In genomic region chr9:122420772-122421764, GRCm38 (mm10) we compare ENCODE assay signal across 9 mouse cellular contexts.
A peak's percentile ranks its signal among the peaks of the same experiment; 100 is the strongest.
DNase-seq lines count a peak whose midpoint lies in the region; ATAC-seq and TF ChIP-seq lines count a peak whose summit lies in the region.
"Had no signal": no experiment of that assay in that cellular context is flagged by ENCODE, and none has a peak within 500 bp of the region (broad histone marks: within the 10 kb centered on the region; RNA-seq: fewer than 3 reads in every experiment).

No protein-coding gene starts in this region.

- TF ChIP-seq EP300 in heart, postnatal 0 days (IDR thresholded peaks at IDR 0.05; ENCODE audit: low read depth) = no peak
- no peak for TF ChIP-seq EP300 in liver, postnatal 0 days (IDR thresholded peaks at IDR 0.05; ENCODE audit: low read depth)

- H3K9ac ChIP-seq in heart, postnatal 0 days (replicated peaks; ENCODE audit: low read depth, low read length) = no peak overlapping the region
- H3K9ac ChIP-seq in liver, postnatal 0 days (replicated peaks) = no peak overlapping the region
- 0 out of 2 replicates have a peak overlapping the region, but pooled peaks have one; percentile 38 for H3K9ac ChIP-seq in neural tube, embryonic 13.5 days
- H3K9ac ChIP-seq: embryonic facial prominence, embryonic 12.5 days had no signal

- DNase-seq in A20 (ENCODE audit: low read depth, low spot score) = peak; percentile 60
- peak; percentile 56 to 65 for DNase-seq in adrenal gland, postnatal 4 days (ENCODE audit: low spot score in 2 of 2)
- peak; percentile 34 for DNase-seq in heart, postnatal 0 days (ENCODE audit: low spot score)
- DNase-seq in kidney, postnatal 36 days = peak; percentile 60 to 84
- DNase-seq in liver, postnatal 0 days = peak; percentile 76
- peak; percentile 87 for DNase-seq in testis, postnatal 10 days (ENCODE audit: low spot score)

- H3K4me3 ChIP-seq in heart, postnatal 0 days (ENCODE audit: low read depth, low read length) = no peak overlapping the region
- H3K4me3 ChIP-seq in liver, postnatal 0 days (ENCODE audit: low read depth, low read length) = no peak overlapping the region
- no peak overlapping the region for H3K4me3 ChIP-seq in neural tube, embryonic 13.5 days
- H3K4me3 ChIP-seq: embryonic facial prominence, embryonic 12.5 days had no signal

- H3K4me1 ChIP-seq in heart, postnatal 0 days (ENCODE audit: control insufficient read depth, insufficient read depth) = no peaks in the 10 kb centered on the region
- no peaks in the 10 kb centered on the region for H3K4me1 ChIP-seq in liver, postnatal 0 days (ENCODE audit: insufficient read depth)
- peaks cover 13% of the 10 kb centered on the region for H3K4me1 ChIP-seq in neural tube, embryonic 13.5 days (replicated peaks)

- WGBS in heart, postnatal 0 days = 22% methylated on average over 13 of the region's 13 CpGs
- WGBS in liver, postnatal 0 days (ENCODE audit: insufficient replicate concordance) = 22% methylated on average over 13 of the region's 13 CpGs
- WGBS in neural tube, embryonic 13.5 days = 27% methylated on average over 13 of the region's 13 CpGs

- no peaks in the 10 kb centered on the region for H3K27me3 ChIP-seq in heart, postnatal 0 days (ENCODE audit: control insufficient read depth, insufficient read depth, low read length)
- no peaks in the 10 kb centered on the region for H3K27me3 ChIP-seq in liver, postnatal 0 days (ENCODE audit: insufficient read depth, low read length)
- H3K27me3 ChIP-seq in neural tube, embryonic 13.5 days = peaks cover 6% of the 10 kb centered on the region; the same call in 1 of the 2 replicates
- H3K27me3 ChIP-seq: embryonic facial prominence, embryonic 12.5 days had no signal

- H3K4me2 ChIP-seq in heart, postnatal 0 days (ENCODE audit: low read depth, low read length) = no peak overlapping the region
- no peak overlapping the region for H3K4me2 ChIP-seq in liver, postnatal 0 days (ENCODE audit: low read depth, low read length)
- no peak overlapping the region for H3K4me2 ChIP-seq in neural tube, embryonic 13.5 days
- H3K4me2 ChIP-seq: embryonic facial prominence, embryonic 12.5 days had no signal

- ATAC-seq in erythroblast, adult 5-6 weeks (replicated peaks; ENCODE audit: low FRiP score, poor library complexity, severe bottlenecking) = peak; percentile 80
- ATAC-seq in heart, postnatal 0 days (ENCODE audit: insufficient read depth, low read depth) = no peak; the same call in 1 of the 2 replicates
- peak; percentile 40; the same call in 1 of the 2 replicates for ATAC-seq in liver, postnatal 0 days
- ATAC-seq in neural tube, embryonic 13.5 days (ENCODE audit: low read depth) = peak; percentile 30; the same call in 1 of the 2 replicates

- H3K27ac ChIP-seq in heart, postnatal 0 days (ENCODE audit: low read depth) = no peak overlapping the region
- no peak overlapping the region for H3K27ac ChIP-seq in liver, postnatal 0 days (ENCODE audit: low read depth)
- H3K27ac ChIP-seq in neural tube, embryonic 13.5 days (replicated peaks) = no peak overlapping the region
- H3K27ac ChIP-seq: embryonic facial prominence, embryonic 12.5 days had no signal

- no peaks in the 10 kb centered on the region for H3K36me3 ChIP-seq in heart, postnatal 0 days (replicated peaks; ENCODE audit: control insufficient read depth, insufficient read depth, low read length)
- no peaks in the 10 kb centered on the region for H3K36me3 ChIP-seq in liver, postnatal 0 days (replicated peaks; ENCODE audit: insufficient read depth, low read length)
- H3K36me3 ChIP-seq in neural tube, embryonic 13.5 days = no peaks in the 10 kb centered on the region
- H3K36me3 ChIP-seq: embryonic facial prominence, embryonic 12.5 days had no signal

- peak; percentile 89 for TF ChIP-seq CTCF in heart, postnatal 0 days (IDR thresholded peaks at IDR 0.05; ENCODE audit: low read depth)
- TF ChIP-seq CTCF in liver, postnatal 0 days (IDR thresholded peaks at IDR 0.05; ENCODE audit: low read depth) = peak; percentile 96

- H3K9me3 ChIP-seq in heart, postnatal 0 days (replicated peaks; ENCODE audit: control insufficient read depth, low read length) = no peaks in the 10 kb centered on the region
- H3K9me3 ChIP-seq in liver, postnatal 0 days (ENCODE audit: low read length) = no peaks in the 10 kb centered on the region
- H3K9me3 ChIP-seq in neural tube, embryonic 13.5 days = peaks cover 3% of the 10 kb centered on the region; the same call in 1 of the 2 replicates
- H3K9me3 ChIP-seq: embryonic facial prominence, embryonic 12.5 days had no signal

Comparison
In these comparisons a context has a peak if more than half of its experiments do, and no peak if none do; other contexts are left out.
1. DNase-seq: peak in every context shown above with its lines; median percentile 87 in testis, postnatal 10 days; 76 in liver, postnatal 0 days; 72 in kidney, postnatal 36 days; 60 in adrenal gland, postnatal 4 days; 60 in A20; 34 in heart, postnatal 0 days.